Mouse (Mus musculus): Measurements from ENCODE around the gene Gm47996. TPM values are rescaled to one million over a fixed set of nuclear protein-coding genes. Genes with fewer than 3 reads are reported as not detected.

Gm47996 gene
- polyA plus RNA-seq (2014; fragmentation: Illumina TruSeq; extraction: RNeasy Lipid Tissue Mini Kit (QIAGEN cat#74804); ENCODE audit: low read depth, low replicate concordance): not detected

DNA sequence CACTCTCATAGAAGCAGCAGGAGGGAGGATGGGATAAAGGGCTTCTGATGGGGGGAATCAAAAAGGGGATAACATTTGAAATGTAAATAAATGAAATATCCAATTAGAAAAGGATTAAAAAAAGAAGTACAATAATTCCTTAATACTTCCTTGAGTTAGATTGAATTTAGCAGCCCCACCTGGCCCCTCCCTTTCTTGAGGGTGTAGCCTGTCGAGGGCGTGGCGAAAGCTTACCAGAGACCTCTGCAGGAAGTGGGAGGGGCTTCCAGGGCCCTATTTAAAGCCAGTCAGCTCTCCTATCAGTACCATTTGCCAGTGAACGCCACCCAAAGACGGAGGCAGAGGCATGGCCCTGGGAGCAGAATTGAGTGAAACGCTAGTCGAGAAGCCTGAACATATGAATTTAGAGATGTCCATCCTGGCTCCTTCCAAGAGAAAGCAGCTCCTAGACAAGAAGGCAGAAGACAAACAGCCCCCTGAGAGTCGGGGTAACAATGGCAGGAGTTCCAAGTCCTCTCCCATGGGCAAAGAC lies at the start of gene Gm47996:
TSS of gene Gm47996 (plus strand) at position 308 of the 532 bp plus-strand sequence.

DNA sequence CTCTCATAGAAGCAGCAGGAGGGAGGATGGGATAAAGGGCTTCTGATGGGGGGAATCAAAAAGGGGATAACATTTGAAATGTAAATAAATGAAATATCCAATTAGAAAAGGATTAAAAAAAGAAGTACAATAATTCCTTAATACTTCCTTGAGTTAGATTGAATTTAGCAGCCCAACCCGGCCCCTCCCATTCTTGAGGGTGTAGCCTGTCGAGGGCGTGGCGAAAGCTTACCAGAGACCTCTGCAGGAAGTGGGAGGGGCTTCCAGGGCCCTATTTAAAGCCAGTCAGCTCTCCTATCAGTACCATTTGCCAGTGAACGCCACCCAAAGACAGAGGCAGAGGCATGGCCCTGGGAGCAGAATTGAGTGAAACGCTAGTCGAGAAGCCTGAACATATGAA lies 27.7 kb upstream of the Gm47996 start, which contains the start of gene Gm47985:
TSS of gene Gm47985 (plus strand) at position 272 of the 400 bp plus-strand sequence.

DNA sequence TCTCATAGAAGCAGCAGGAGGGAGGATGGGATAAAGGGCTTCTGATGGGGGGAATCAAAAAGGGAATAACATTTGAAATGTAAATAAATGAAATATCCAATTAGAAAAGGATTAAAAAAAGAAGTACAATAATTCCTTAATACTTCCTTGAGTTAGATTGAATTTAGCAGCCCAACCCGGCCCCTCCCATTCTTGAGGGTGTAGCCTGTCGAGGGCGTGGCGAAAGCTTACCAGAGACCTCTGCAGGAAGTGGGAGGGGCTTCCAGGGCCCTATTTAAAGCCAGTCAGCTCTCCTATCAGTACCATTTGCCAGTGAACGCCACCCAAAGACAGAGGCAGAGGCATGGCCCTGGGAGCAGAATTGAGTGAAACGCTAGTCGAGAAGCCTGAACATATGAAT lies 17.9 kb upstream of the Gm47996 start, which contains the start of gene Gm8947:
TSS of gene Gm8947 (plus strand) at position 302 of the 400 bp plus-strand sequence.

DNA sequence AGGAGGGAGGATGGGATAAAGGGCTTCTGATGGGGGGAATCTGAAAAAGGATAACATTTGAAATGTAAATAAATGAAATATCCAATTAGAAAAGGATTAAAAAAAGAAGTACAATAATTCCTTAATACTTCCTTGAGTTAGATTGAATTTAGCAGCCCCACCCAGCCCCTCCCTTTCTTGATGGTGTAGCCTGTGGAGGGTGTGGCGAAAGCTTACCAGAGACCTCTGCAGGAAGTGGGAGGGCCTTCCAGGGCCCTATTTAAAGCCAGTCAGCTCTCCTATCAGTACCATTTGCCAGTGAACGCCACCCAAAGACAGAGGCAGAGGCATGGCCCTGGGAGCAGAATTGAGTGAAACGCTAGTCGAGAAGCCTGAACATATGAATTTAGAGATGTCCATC lies 11.8 kb upstream of the Gm47996 start, which contains the start of gene Gm47995:
TSS of gene Gm47995 (plus strand) at position 329 of the 400 bp plus-strand sequence.

DNA sequence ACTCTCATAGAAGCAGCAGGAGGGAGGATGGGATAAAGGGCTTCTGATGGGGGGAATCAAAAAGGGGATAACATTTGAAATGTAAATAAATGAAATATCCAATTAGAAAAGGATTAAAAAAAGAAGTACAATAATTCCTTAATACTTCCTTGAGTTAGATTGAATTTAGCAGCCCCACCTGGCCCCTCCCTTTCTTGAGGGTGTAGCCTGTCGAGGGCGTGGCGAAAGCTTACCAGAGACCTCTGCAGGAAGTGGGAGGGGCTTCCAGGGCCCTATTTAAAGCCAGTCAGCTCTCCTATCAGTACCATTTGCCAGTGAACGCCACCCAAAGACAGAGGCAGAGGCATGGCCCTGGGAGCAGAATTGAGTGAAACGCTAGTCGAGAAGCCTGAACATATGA lies 6.1 kb upstream of the Gm47996 start, which contains the start of gene 3110040M04Rik:
TSS of gene 3110040M04Rik (plus strand) at position 304 of the 400 bp plus-strand sequence.

Other genes with a start within 250 kb of the Gm47996 start
- 9.6 TPM for gene Hmcn1, start 216.7 kb upstream of the Gm47996 start, polyA plus RNA-seq (2014; fragmentation: Illumina TruSeq; extraction: RNeasy Lipid Tissue Mini Kit (QIAGEN cat#74804); ENCODE audit: low read depth, low replicate concordance)
- gene Gm47985, start 27.6 kb upstream of the Gm47996 start, polyA plus RNA-seq (2014; fragmentation: Illumina TruSeq; extraction: RNeasy Lipid Tissue Mini Kit (QIAGEN cat#74804); ENCODE audit: low read depth, low replicate concordance): not detected
- gene Gm8947, start 17.8 kb upstream of the Gm47996 start, polyA plus RNA-seq (2014; fragmentation: Illumina TruSeq; extraction: RNeasy Lipid Tissue Mini Kit (QIAGEN cat#74804); ENCODE audit: low read depth, low replicate concordance): not detected
- gene Gm47995, start 11.7 kb upstream of the Gm47996 start, polyA plus RNA-seq (2014; fragmentation: Illumina TruSeq; extraction: RNeasy Lipid Tissue Mini Kit (QIAGEN cat#74804); ENCODE audit: low read depth, low replicate concordance): not detected
- gene 3110040M04Rik, start 6.0 kb upstream of the Gm47996 start, polyA plus RNA-seq (2014; fragmentation: Illumina TruSeq; extraction: RNeasy Lipid Tissue Mini Kit (QIAGEN cat#74804); ENCODE audit: low read depth, low replicate concordance): not detected
- gene Ivns1abp, start 134.3 kb downstream of the Gm47996 start, polyA plus RNA-seq (2014; fragmentation: Illumina TruSeq; extraction: RNeasy Lipid Tissue Mini Kit (QIAGEN cat#74804); ENCODE audit: low read depth, low replicate concordance): 1,520 TPM
- 72.2 TPM for gene Swt1, start 218.3 kb downstream of the Gm47996 start, polyA plus RNA-seq (2014; fragmentation: Illumina TruSeq; extraction: RNeasy Lipid Tissue Mini Kit (QIAGEN cat#74804); ENCODE audit: low read depth, low replicate concordance)
- gene Trmt1l, start 218.4 kb downstream of the Gm47996 start, polyA plus RNA-seq (2014; fragmentation: Illumina TruSeq; extraction: RNeasy Lipid Tissue Mini Kit (QIAGEN cat#74804); ENCODE audit: low read depth, low replicate concordance): 53.4 TPM